ENCODE assay signal across 8 mouse cellular contexts in genomic region chr2:164744987-164745386, GRCm38 (mm10). TPM values are rescaled to one million over a fixed set of nuclear protein-coding genes. Genes with fewer than 3 reads are reported as not detected.
A peak's percentile ranks its signal among the peaks of the same experiment; 100 is the strongest.
DNase-seq lines count a peak whose midpoint lies in the region; ATAC-seq and TF ChIP-seq lines count a peak whose summit lies in the region.

No protein-coding gene starts in this region.

- no peaks in the 10 kb centered on the region for H3K27me3 ChIP-seq in kidney, embryonic 16.5 days (ENCODE audit: insufficient read depth, low read length)
- no peaks in the 10 kb centered on the region for H3K27me3 ChIP-seq in embryonic facial prominence, embryonic 10.5 days (replicated peaks; ENCODE audit: low read depth, poor library complexity, severe bottlenecking)
- no peaks in the 10 kb centered on the region for H3K27me3 ChIP-seq in hindbrain, postnatal 0 days (ENCODE audit: insufficient read depth, low read length)
- no peaks in the 10 kb centered on the region for H3K27me3 ChIP-seq in midbrain, embryonic 15.5 days (replicated peaks)

- H3K4me3 ChIP-seq in kidney, embryonic 16.5 days (ENCODE audit: low read length) = peak overlapping the region; percentile 91
- peak overlapping the region; percentile 92 for H3K4me3 ChIP-seq in embryonic facial prominence, embryonic 10.5 days
- peak overlapping the region; percentile 96 for H3K4me3 ChIP-seq in hindbrain, postnatal 0 days (ENCODE audit: low read length)
- H3K4me3 ChIP-seq in midbrain, embryonic 15.5 days = peak overlapping the region; percentile 84

- H3K27ac ChIP-seq in kidney, embryonic 16.5 days (ENCODE audit: low read length) = no peak overlapping the region
- H3K27ac ChIP-seq in embryonic facial prominence, embryonic 10.5 days (replicated peaks) = no peak overlapping the region; the same call in 1 of the 2 replicates
- no peak overlapping the region for H3K27ac ChIP-seq in hindbrain, postnatal 0 days
- H3K27ac ChIP-seq in midbrain, embryonic 15.5 days = 0 out of 2 replicates have a peak overlapping the region, but pooled peaks have one; percentile 78

- WGBS in kidney, embryonic 16.5 days = 61% methylated on average over 13 of the region's 13 CpGs
- WGBS in embryonic facial prominence, embryonic 10.5 days = 75% methylated on average over 13 of the region's 13 CpGs
- 76% methylated on average over 13 of the region's 13 CpGs for WGBS in hindbrain, postnatal 0 days
- 76% methylated on average over 13 of the region's 13 CpGs for WGBS in midbrain, embryonic 15.5 days

- no peak for ATAC-seq in kidney, embryonic 16.5 days (ENCODE audit: low FRiP score, low TSS enrichment)
- no peak for ATAC-seq in hindbrain, postnatal 0 days
- no peak for ATAC-seq in midbrain, embryonic 15.5 days (replicated peaks)
- ATAC-seq in megakaryocyte-erythroid progenitor cell, adult 5-6 weeks (replicated peaks; ENCODE audit: low FRiP score, low TSS enrichment, poor library complexity, severe bottlenecking) = no peak

- no peaks in the 10 kb centered on the region for H3K9me3 ChIP-seq in kidney, embryonic 16.5 days (ENCODE audit: low read length)
- no peaks in the 10 kb centered on the region for H3K9me3 ChIP-seq in embryonic facial prominence, embryonic 10.5 days
- H3K9me3 ChIP-seq in hindbrain, postnatal 0 days (ENCODE audit: low read length) = no peaks in the 10 kb centered on the region
- no peaks in the 10 kb centered on the region for H3K9me3 ChIP-seq in midbrain, embryonic 15.5 days

- TF ChIP-seq CTCF in hindbrain, postnatal 0 days (IDR thresholded peaks at IDR 0.05; ENCODE audit: low read depth) = no peak

- H3K36me3 ChIP-seq in kidney, embryonic 16.5 days (ENCODE audit: insufficient read depth, low read length) = peaks cover 14% of the 10 kb centered on the region; the same call in 1 of the 2 replicates
- H3K36me3 ChIP-seq in embryonic facial prominence, embryonic 10.5 days (replicated peaks) = peaks cover 28% of the 10 kb centered on the region
- H3K36me3 ChIP-seq in hindbrain, postnatal 0 days (ENCODE audit: insufficient read depth, low read length) = no peaks in the 10 kb centered on the region; the same call in 1 of the 2 replicates
- 0 out of 2 replicates have a peak, but pooled peaks cover 3% of the 10 kb centered on the region for H3K36me3 ChIP-seq in midbrain, embryonic 15.5 days (replicated peaks)

- peak overlapping the region; percentile 96 for H3K9ac ChIP-seq in kidney, embryonic 16.5 days (replicated peaks; ENCODE audit: low read length)
- H3K9ac ChIP-seq in hindbrain, postnatal 0 days (replicated peaks; ENCODE audit: low read length) = peak overlapping the region; percentile 91
- peak overlapping the region; percentile 94 for H3K9ac ChIP-seq in midbrain, embryonic 15.5 days

- peaks cover 15% of the 10 kb centered on the region for H3K4me1 ChIP-seq in kidney, embryonic 16.5 days (ENCODE audit: insufficient read depth, low read length)
- peaks cover 22% of the 10 kb centered on the region for H3K4me1 ChIP-seq in embryonic facial prominence, embryonic 10.5 days
- peaks cover 10% of the 10 kb centered on the region for H3K4me1 ChIP-seq in hindbrain, postnatal 0 days (ENCODE audit: insufficient read depth, low read length)
- peaks cover 35% of the 10 kb centered on the region for H3K4me1 ChIP-seq in midbrain, embryonic 15.5 days

- no peak for DNase-seq in kidney, postnatal 10 days
- DNase-seq in embryonic facial prominence, embryonic 10.5 days (ENCODE audit: low spot score) = no peak
- no peak for DNase-seq in hindbrain, postnatal 0 days (ENCODE audit: low spot score)
- no peak for DNase-seq in layer of hippocampus, adult 9-10 months (ENCODE audit: low spot score)
- DNase-seq in embryo, embryonic 10 days (ENCODE audit: low spot score) = no peak

- H3K4me2 ChIP-seq in kidney, embryonic 16.5 days (replicated peaks; ENCODE audit: low read depth, low read length) = peak overlapping the region; percentile 91
- H3K4me2 ChIP-seq in hindbrain, postnatal 0 days (ENCODE audit: low read depth, low read length) = peak overlapping the region; percentile 88
- peak overlapping the region; percentile 90 for H3K4me2 ChIP-seq in midbrain, embryonic 15.5 days

RNA-seq across cellular contexts. Expression of gene Wfdc3, which starts 0.7 kb away (rescaled TPM):
- 1.1 and 1.2 TPM in 2 replicates for polyA plus RNA-seq in kidney, embryonic 16.5 days (2015; fragmentation: Nextera tagmentation; extraction: Ambion mirVana)
- 0.87 and 0.95 TPM in 2 replicates for polyA plus RNA-seq in embryonic facial prominence, embryonic 10.5 days (2016; fragmentation: Nextera tagmentation; extraction: Ambion mirVana)
- total RNA-seq in hindbrain, postnatal 0 days (2014; rRNA removed) = 1.3 TPM in 2 replicates
- 0.73 and 0.76 TPM in 2 replicates for polyA plus RNA-seq in hindbrain, postnatal 0 days (2015; fragmentation: Nextera tagmentation; extraction: Ambion mirVana)
- 1.3 and 1.9 TPM in 2 replicates for polyA plus RNA-seq in midbrain, embryonic 15.5 days (2015; fragmentation: Nextera tagmentation; extraction: Ambion mirVana)
- 2.0 TPM in 1 of 2 replicates, not detected in the other for total RNA-seq in megakaryocyte-erythroid progenitor cell, adult 5-6 weeks (2014; fragmentation: Nextera tagmentation)
- total RNA-seq in megakaryocyte-erythroid progenitor cell, adult 5-6 weeks (2017) = not detected in 2 replicates

RNA-seq across cellular contexts. Expression of gene Dnttip1, which starts 0.8 kb away (rescaled TPM):
- 73.3 and 74.2 TPM in 2 replicates for polyA plus RNA-seq in kidney, embryonic 16.5 days (2015; fragmentation: Nextera tagmentation; extraction: Ambion mirVana)
- 85.1 and 88.8 TPM in 2 replicates for polyA plus RNA-seq in embryonic facial prominence, embryonic 10.5 days (2016; fragmentation: Nextera tagmentation; extraction: Ambion mirVana)
- total RNA-seq in hindbrain, postnatal 0 days (2014; rRNA removed) = 17.1 and 24.9 TPM in 2 replicates
- 53.9 and 56.1 TPM in 2 replicates for polyA plus RNA-seq in hindbrain, postnatal 0 days (2015; fragmentation: Nextera tagmentation; extraction: Ambion mirVana)
- polyA plus RNA-seq in midbrain, embryonic 15.5 days (2015; fragmentation: Nextera tagmentation; extraction: Ambion mirVana) = 52.7 and 55.4 TPM in 2 replicates
- total RNA-seq in megakaryocyte-erythroid progenitor cell, adult 5-6 weeks (2014; fragmentation: Nextera tagmentation) = 28.7 and 37.2 TPM in 2 replicates
- total RNA-seq in megakaryocyte-erythroid progenitor cell, adult 5-6 weeks (2017) = 24.5 and 26.2 TPM in 2 replicates

RNA-seq across cellular contexts. Expression of gene Ube2c, which starts 24.7 kb away (rescaled TPM):
- polyA plus RNA-seq in kidney, embryonic 16.5 days (2015; fragmentation: Nextera tagmentation; extraction: Ambion mirVana) = 449 and 509 TPM in 2 replicates
- polyA plus RNA-seq in embryonic facial prominence, embryonic 10.5 days (2016; fragmentation: Nextera tagmentation; extraction: Ambion mirVana) = 571 and 605 TPM in 2 replicates
- total RNA-seq in hindbrain, postnatal 0 days (2014; rRNA removed) = 61.5 and 70.6 TPM in 2 replicates
- polyA plus RNA-seq in hindbrain, postnatal 0 days (2015; fragmentation: Nextera tagmentation; extraction: Ambion mirVana) = 61.2 and 69.4 TPM in 2 replicates
- polyA plus RNA-seq in midbrain, embryonic 15.5 days (2015; fragmentation: Nextera tagmentation; extraction: Ambion mirVana) = 56.6 and 64.4 TPM in 2 replicates
- total RNA-seq in megakaryocyte-erythroid progenitor cell, adult 5-6 weeks (2014; fragmentation: Nextera tagmentation) = 194 and 207 TPM in 2 replicates
- total RNA-seq in megakaryocyte-erythroid progenitor cell, adult 5-6 weeks (2017) = 90.6 and 159 TPM in 2 replicates

RNA-seq across cellular contexts. Expression of gene Spint5, which starts 29.9 kb away (rescaled TPM):
- not detected in 2 replicates for polyA plus RNA-seq in kidney, embryonic 16.5 days (2015; fragmentation: Nextera tagmentation; extraction: Ambion mirVana)
- not detected in 2 replicates for polyA plus RNA-seq in embryonic facial prominence, embryonic 10.5 days (2016; fragmentation: Nextera tagmentation; extraction: Ambion mirVana)
- total RNA-seq in hindbrain, postnatal 0 days (2014; rRNA removed) = not detected in 2 replicates
- not detected in 2 replicates for polyA plus RNA-seq in hindbrain, postnatal 0 days (2015; fragmentation: Nextera tagmentation; extraction: Ambion mirVana)
- polyA plus RNA-seq in midbrain, embryonic 15.5 days (2015; fragmentation: Nextera tagmentation; extraction: Ambion mirVana) = not detected in 2 replicates
- not detected in 2 replicates for total RNA-seq in megakaryocyte-erythroid progenitor cell, adult 5-6 weeks (2014; fragmentation: Nextera tagmentation)
- total RNA-seq in megakaryocyte-erythroid progenitor cell, adult 5-6 weeks (2017) = not detected in 2 replicates

RNA-seq across cellular contexts. Expression of gene Tnnc2, which starts 34.8 kb away (rescaled TPM):
- polyA plus RNA-seq in kidney, embryonic 16.5 days (2015; fragmentation: Nextera tagmentation; extraction: Ambion mirVana) = 21.0 and 22.3 TPM in 2 replicates
- polyA plus RNA-seq in embryonic facial prominence, embryonic 10.5 days (2016; fragmentation: Nextera tagmentation; extraction: Ambion mirVana) = not detected in 2 replicates
- 12.2 TPM in 1 of 2 replicates, not detected in the other for total RNA-seq in hindbrain, postnatal 0 days (2014; rRNA removed)
- polyA plus RNA-seq in hindbrain, postnatal 0 days (2015; fragmentation: Nextera tagmentation; extraction: Ambion mirVana) = 0.30 TPM in 1 of 2 replicates, not detected in the other
- not detected in 2 replicates for polyA plus RNA-seq in midbrain, embryonic 15.5 days (2015; fragmentation: Nextera tagmentation; extraction: Ambion mirVana)
- total RNA-seq in megakaryocyte-erythroid progenitor cell, adult 5-6 weeks (2014; fragmentation: Nextera tagmentation) = not detected in 2 replicates
- total RNA-seq in megakaryocyte-erythroid progenitor cell, adult 5-6 weeks (2017) = not detected in 2 replicates
